17 mouse cellular contexts compared by ENCODE assay signal in genomic region chr12:70184173-70184783, GRCm38 (mm10). TPM values are rescaled to one million over a fixed set of nuclear protein-coding genes. Genes with fewer than 3 reads are reported as not detected.
DNase-seq lines count a peak whose midpoint lies in the region; ATAC-seq and TF ChIP-seq lines count a peak whose summit lies in the region.
"Had no signal": no experiment of that assay in that cellular context is flagged by ENCODE, and none has a peak within 500 bp of the region (broad histone marks: within the 10 kb centered on the region; RNA-seq: fewer than 3 reads in every experiment).

No protein-coding gene starts in this region.

- peak overlapping the region; percentile 35 for H3K4me3 ChIP-seq in hindbrain, embryonic 15.5 days
- H3K4me3 ChIP-seq in olfactory bulb, adult 2 months (ENCODE audit: insufficient read depth, low read depth, low read length) = peak overlapping the region; percentile 33
- H3K4me3 ChIP-seq: gastrocnemius, adult 2 months; heart, embryonic 12.5 days; limb, embryonic 13.5 days had no signal

- DNase-seq in cerebellum, adult 18-20 months = peak; percentile 35 to 43
- peak; percentile 20 for DNase-seq in retina, postnatal 1 day
- DNase-seq in retina, embryonic 14.5 days (ENCODE audit: low spot score) = no peak
- DNase-seq in urinary bladder, adult 2 months (ENCODE audit: low spot score) = no peak
- DNase-seq in layer of hippocampus, postnatal 10 days (ENCODE audit: low spot score in 2 of 2) = no peak
- DNase-seq: adrenal gland, postnatal 36 days; gastrocnemius, adult 2 months; kidney, postnatal 10 days; lung, embryonic 14.5 days; right cerebral cortex, postnatal 4 days; thymus, postnatal 25 days had no signal

- no peak for TF ChIP-seq CTCF in olfactory bulb, adult 2 months (IDR thresholded peaks at IDR 0.05; ENCODE audit: insufficient read depth, low read depth, low read length)

- 0 out of 2 replicates have a peak overlapping the region, but pooled peaks have one; percentile 19 for H3K9ac ChIP-seq in hindbrain, embryonic 15.5 days
- H3K9ac ChIP-seq: heart, embryonic 12.5 days; limb, embryonic 13.5 days; lung, embryonic 14.5 days had no signal

- no peaks in the 10 kb centered on the region for H3K27me3 ChIP-seq in hindbrain, embryonic 15.5 days
- H3K27me3 ChIP-seq: heart, embryonic 12.5 days; limb, embryonic 13.5 days had no signal

- TF ChIP-seq POLR2A in olfactory bulb, adult 2 months (IDR thresholded peaks at IDR 0.05; ENCODE audit: insufficient read depth, low read depth, low read length) = no peak

- no peaks in the 10 kb centered on the region for H3K9me3 ChIP-seq in hindbrain, embryonic 15.5 days

- no peaks in the 10 kb centered on the region for H3K36me3 ChIP-seq in hindbrain, embryonic 15.5 days
- H3K36me3 ChIP-seq: limb, embryonic 13.5 days had no signal

- ATAC-seq in cerebellum, adult (ENCODE audit: insufficient number of reproducible peaks, low FRiP score, low TSS enrichment) = no peak; the same call in 1 of the 2 replicates
- ATAC-seq in hindbrain, embryonic 15.5 days (ENCODE audit: low FRiP score, low read depth) = peak; percentile 82

- 60% methylated on average over 22 of the region's 22 CpGs for WGBS in hindbrain, embryonic 15.5 days
- 81% methylated on average over 22 of the region's 22 CpGs for WGBS in olfactory bulb, adult 2 months

- H3K4me1 ChIP-seq in hindbrain, embryonic 15.5 days (replicated peaks) = no peaks in the 10 kb centered on the region
- H3K4me1 ChIP-seq in olfactory bulb, adult 2 months (ENCODE audit: control insufficient read depth, insufficient read depth, low read length) = no peaks in the 10 kb centered on the region
- H3K4me1 ChIP-seq: heart, embryonic 12.5 days; limb, embryonic 13.5 days had no signal

- peak overlapping the region; percentile 71 for H3K27ac ChIP-seq in hindbrain, embryonic 15.5 days (replicated peaks)
- H3K27ac ChIP-seq in olfactory bulb, adult 2 months (ENCODE audit: insufficient read depth, low read depth, low read length) = no peak overlapping the region
- H3K27ac ChIP-seq: gastrocnemius, adult 2 months; limb, embryonic 13.5 days had no signal

- H3K4me2 ChIP-seq in hindbrain, embryonic 15.5 days = peak overlapping the region; percentile 25; the same call in 1 of the 2 replicates
- H3K4me2 ChIP-seq: heart, embryonic 12.5 days; limb, embryonic 13.5 days; lung, embryonic 14.5 days had no signal

RNA-seq across cellular contexts. Expression of gene Abhd12b, which starts 30.3 kb away (rescaled TPM):
- 0.17 TPM in 1 of 2 replicates, not detected in the other for polyA plus RNA-seq in hindbrain, embryonic 15.5 days (2015; fragmentation: Nextera tagmentation; extraction: Ambion mirVana)
- not detected in 2 replicates for polyA plus RNA-seq in olfactory bulb, adult 2 months (2012; ENCODE audit: insufficient read depth, insufficient read length, low replicate concordance, missing spikeins)
- polyA plus RNA-seq in urinary bladder, adult 2 months (2012; rRNA removed) = 0.01 and 0.03 TPM in 2 replicates
- under 1 TPM; 0.34 to 0.40 TPM for total RNA-seq in layer of hippocampus, postnatal 10 days (2021)
- total RNA-seq: adrenal gland, postnatal 36 days; gastrocnemius, adult 2 months; megakaryocyte-erythroid progenitor cell, adult 5-6 weeks had no signal
- polyA plus RNA-seq: heart, embryonic 12.5 days; limb, embryonic 13.5 days had no signal

RNA-seq across cellular contexts. Expression of gene Pygl, which starts 47.0 kb away (rescaled TPM):
- 9.3 and 10.8 TPM in 2 replicates for polyA plus RNA-seq in hindbrain, embryonic 15.5 days (2015; fragmentation: Nextera tagmentation; extraction: Ambion mirVana)
- not detected in 2 replicates for polyA plus RNA-seq in olfactory bulb, adult 2 months (2012; ENCODE audit: insufficient read depth, insufficient read length, low replicate concordance, missing spikeins)
- 26.2 and 27.3 TPM in 2 replicates for polyA plus RNA-seq in urinary bladder, adult 2 months (2012; rRNA removed)
- total RNA-seq in layer of hippocampus, postnatal 10 days (2021) = 1 to 10 TPM; 4.2 to 5.3 TPM

Comparison
In these comparisons a context has a peak if more than half of its experiments do, and no peak if none do; other contexts are left out.
1. DNase-seq: peak in cerebellum, adult 18-20 months (2 of 2) and retina, postnatal 1 day (single experiment); none in retina, embryonic 14.5 days (single experiment), urinary bladder, adult 2 months (single experiment) and layer of hippocampus, postnatal 10 days (0 of 2).